Mouse (Mus musculus) lung, postnatal 10 days (tissue): Measurements from ENCODE around the gene Ccdc117.

Experiments
- DNase-seq: peaks from one replicate; pipeline ENCODE4 v3.0.0; 2021

Ccdc117 gene

GRCm38 (mm10) chr11:5505856-5506575 is 36.0 kb downstream of the Ccdc117 start:
- DNase-seq: peak; percentile 66

GRCm38 (mm10) chr11:5502351-5503051 is 39.5 kb downstream of the Ccdc117 start:
- DNase-seq: peak; percentile 45

- no peak for DNase-seq
These were observed 40.9 kb downstream of the Ccdc117 start for GRCm38 (mm10) chr11:5500903-5501741.

- DNase-seq: no peak
These were observed 41.9 kb downstream of the Ccdc117 start for GRCm38 (mm10) chr11:5499961-5500644.

- DNase-seq: peak; percentile 39
These were observed 42.9 kb downstream of the Ccdc117 start for GRCm38 (mm10) chr11:5498931-5499661.

- no peak for DNase-seq
These were observed 43.6 kb downstream of the Ccdc117 start for GRCm38 (mm10) chr11:5498422-5498821.

GRCm38 (mm10) chr11:5496559-5497248 is 45.3 kb downstream of the Ccdc117 start:
- no peak for DNase-seq

GRCm38 (mm10) chr11:5495906-5496305 is 46.1 kb downstream of the Ccdc117 start:
- DNase-seq: no peak

GRCm38 (mm10) chr11:5495286-5495832 is 46.6 kb downstream of the Ccdc117 start:
- DNase-seq: no peak

GRCm38 (mm10) chr11:5493869-5494268 is 48.1 kb downstream of the Ccdc117 start:
- DNase-seq: no peak

- no peak for DNase-seq
These were observed 50.1 kb downstream of the Ccdc117 start for GRCm38 (mm10) chr11:5491912-5492311.

GRCm38 (mm10) chr11:5490989-5491656 is 50.9 kb downstream of the Ccdc117 start:
- no peak for DNase-seq

GRCm38 (mm10) chr11:5489433-5489832 is 52.6 kb downstream of the Ccdc117 start:
- DNase-seq: peak; percentile 52

GRCm38 (mm10) chr11:5485193-5486011 is 56.6 kb downstream of the Ccdc117 start:
- DNase-seq: peak; percentile 93

- DNase-seq: no peak
These were observed 59.4 kb downstream of the Ccdc117 start for GRCm38 (mm10) chr11:5482581-5482980.
